Mouse (Mus musculus) erythroblast, embryonic 14.5 days (primary cell): ENCODE results near the gene Phxr2.

Experiments
- GATA1 ChIP-seq: IDR thresholded peaks from 2 replicates; pipeline ENCODE4 v1.6.1; 2012; ENCODE audit warnings: low read length, inconsistent platforms, mixed read lengths
- TAL1 ChIP-seq: IDR thresholded peaks from 3 replicates; pipeline ENCODE4 v1.6.1; 2012; ENCODE audit warnings: low read length, inconsistent platforms, mixed read lengths

DNA sequence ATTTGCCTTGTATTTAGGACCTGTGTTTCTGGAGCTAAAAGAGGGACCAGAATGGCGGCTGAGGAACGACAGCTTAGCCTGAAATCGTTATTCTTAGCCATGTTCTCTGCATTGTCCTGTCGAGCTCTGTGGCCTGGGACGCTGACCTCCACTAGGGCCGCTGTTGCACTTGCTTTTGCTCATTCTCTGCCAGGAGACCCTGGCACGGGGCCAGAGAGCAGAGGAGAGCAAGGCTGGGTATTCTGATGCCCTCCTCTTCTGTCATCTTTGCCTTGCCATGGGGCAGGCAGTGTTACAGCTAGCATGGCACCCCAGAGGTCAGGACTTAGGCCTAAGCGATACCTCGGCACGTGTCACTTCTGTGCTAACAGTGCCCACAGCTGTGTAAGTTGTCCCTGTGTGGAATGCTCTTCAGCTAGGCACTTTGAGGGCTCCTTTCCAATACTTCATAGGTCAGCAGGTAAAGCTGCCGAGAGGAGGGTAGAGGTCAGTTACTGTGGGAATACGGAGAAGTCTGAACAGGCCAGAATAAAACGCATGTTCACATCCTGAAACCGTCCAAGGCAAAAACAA is 42.6 kb downstream of the Phxr2 start:
- no peak for TF ChIP-seq GATA1
- TF ChIP-seq TAL1 = no peak
